Mouse (Mus musculus) kidney, embryonic 15.5 days (tissue): ENCODE measurements around the gene Zkscan1. TPM values are rescaled to one million over a fixed set of nuclear protein-coding genes. Genes with fewer than 3 reads are reported as not detected.
A peak's percentile ranks its signal among the peaks of the same experiment; 100 is the strongest.

Experiments used
- ATAC-seq: fragments of 200-750 bp; cut with Nextera tagmentation; replicated peaks from 2 replicates; pipeline ENCODE4 v1.8.0; 2017; ENCODE audit warnings: moderate TSS enrichment; ENCODE audit not compliant: low FRiP score
- H3K27ac ChIP-seq: fragments of 300-500 bp; sonication (generic); 2 replicates; pipeline ENCODE4 v1.5.1; 2015; ENCODE audit warnings: mild to moderate bottlenecking, inconsistent platforms
- H3K27me3 ChIP-seq: fragments of 300-500 bp; sonication (generic); 2 replicates; pipeline ENCODE4 v1.6.1; 2015; ENCODE audit warnings: inconsistent platforms
- H3K36me3 ChIP-seq: fragments of 300-500 bp; sonication (generic); 2 replicates; pipeline ENCODE4 v1.6.1; 2015; ENCODE audit warnings: inconsistent platforms
- H3K4me1 ChIP-seq: fragments of 300-500 bp; sonication (generic); 2 replicates; pipeline ENCODE4 v1.6.1; 2015; ENCODE audit warnings: inconsistent platforms
- H3K4me2 ChIP-seq: fragments of 300-500 bp; sonication (generic); 2 replicates; pipeline ENCODE4 v1.6.1; 2015; ENCODE audit warnings: moderate library complexity, mild to moderate bottlenecking, inconsistent platforms
- H3K4me3 ChIP-seq: fragments of 300-500 bp; sonication (generic); replicated peaks from 2 replicates; pipeline ENCODE4 v1.5.1; 2015; ENCODE audit warnings: mild to moderate bottlenecking, inconsistent platforms
- H3K9ac ChIP-seq: fragments of 300-500 bp; sonication (generic); 2 replicates; pipeline ENCODE4 v1.6.1; 2015; ENCODE audit warnings: mild to moderate bottlenecking, inconsistent platforms
- H3K9me3 ChIP-seq: fragments of 300-500 bp; sonication (generic); replicated peaks from 2 replicates; pipeline ENCODE4 v1.6.1; 2016; ENCODE audit warnings: inconsistent platforms
- WGBS: fragments of 180-500 bp; shearing (Covaris S2); methylation state at CpG from one replicate; pipeline ENCODE4 v1.1.7; 2015; ENCODE audit warnings: mixed read lengths; 5-methylcytosine and 5-hydroxymethylcytosine counted together
- polyA plus RNA-seq: library from polyadenylated mRNA; unstranded; fragments of >200 nt; fragmentation: Nextera tagmentation; extraction: Ambion mirVana; gene quantifications from 2 replicates; pipeline ENCODE4 v1.2.1, GENCODE M21; 2015

Gene Zkscan1
- polyA plus RNA-seq, 1 experiment from 2014 or later = 23.5 TPM

DNA sequence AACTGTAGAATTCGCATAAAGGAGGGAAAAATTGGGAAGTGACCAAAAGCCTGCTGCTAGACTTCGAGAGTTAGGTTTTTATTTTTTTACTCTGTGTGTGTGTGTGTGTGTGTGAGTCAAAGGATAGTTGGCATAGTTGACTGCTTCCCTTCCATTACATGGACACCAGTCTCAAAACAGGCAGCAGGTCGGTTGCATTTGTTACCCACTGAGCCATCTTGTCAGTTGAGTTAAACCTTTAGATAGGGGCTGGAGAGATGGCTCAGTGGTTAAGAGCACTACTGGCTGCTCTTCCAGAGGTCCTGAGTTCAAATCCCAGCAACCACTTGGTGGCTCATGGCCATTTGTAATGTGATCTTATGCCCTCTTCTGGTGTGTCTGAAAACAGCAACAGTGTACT lies 33.2 kb downstream of the Zkscan1 start:
- no peak for ATAC-seq
- WGBS = 51% methylated on average over 3 of the region's 3 CpGs
- Histone ChIP-seq H3K4me3 (peak overlapping the region; percentile 81), H3K4me1 (peaks cover 15% of the 10 kb centered on the region), H3K36me3 (peaks cover 30% of the 10 kb centered on the region), H3K27ac (peak overlapping the region; percentile 98; the same call in 1 of the 2 replicates), H3K4me2 (peak overlapping the region; percentile 64), H3K9me3 (no peaks in the 10 kb centered on the region), H3K27me3 (no peaks in the 10 kb centered on the region), H3K9ac (peak overlapping the region; percentile 77; the same call in 1 of the 2 replicates)

GRCm38 (mm10) chr5:138132425-138133064 lies 47.7 kb downstream of the Zkscan1 start:
- Histone ChIP-seq H3K36me3 (peaks cover 74% of the 10 kb centered on the region), H3K9ac (no peak overlapping the region), H3K4me1 (no peaks in the 10 kb centered on the region), H3K27me3 (no peaks in the 10 kb centered on the region), H3K27ac (no peak overlapping the region), H3K9me3 (no peaks in the 10 kb centered on the region), H3K4me3 (no peak overlapping the region), H3K4me2 (no peak overlapping the region)
- ATAC-seq = no peak
- WGBS = 55% methylated on average over 5 of the region's 5 CpGs

GRCm38 (mm10) chr5:138137257-138137656 lies 52.4 kb downstream of the Zkscan1 start:
- Histone ChIP-seq H3K27me3 (no peaks in the 10 kb centered on the region), H3K4me3 (no peak overlapping the region), H3K36me3 (peaks cover 41% of the 10 kb centered on the region), H3K4me2 (no peak overlapping the region), H3K9me3 (no peaks in the 10 kb centered on the region), H3K4me1 (no peaks in the 10 kb centered on the region), H3K27ac (no peak overlapping the region), H3K9ac (no peak overlapping the region)
- WGBS = 70% methylated on average over 4 of the region's 4 CpGs
- ATAC-seq = no peak

DNA sequence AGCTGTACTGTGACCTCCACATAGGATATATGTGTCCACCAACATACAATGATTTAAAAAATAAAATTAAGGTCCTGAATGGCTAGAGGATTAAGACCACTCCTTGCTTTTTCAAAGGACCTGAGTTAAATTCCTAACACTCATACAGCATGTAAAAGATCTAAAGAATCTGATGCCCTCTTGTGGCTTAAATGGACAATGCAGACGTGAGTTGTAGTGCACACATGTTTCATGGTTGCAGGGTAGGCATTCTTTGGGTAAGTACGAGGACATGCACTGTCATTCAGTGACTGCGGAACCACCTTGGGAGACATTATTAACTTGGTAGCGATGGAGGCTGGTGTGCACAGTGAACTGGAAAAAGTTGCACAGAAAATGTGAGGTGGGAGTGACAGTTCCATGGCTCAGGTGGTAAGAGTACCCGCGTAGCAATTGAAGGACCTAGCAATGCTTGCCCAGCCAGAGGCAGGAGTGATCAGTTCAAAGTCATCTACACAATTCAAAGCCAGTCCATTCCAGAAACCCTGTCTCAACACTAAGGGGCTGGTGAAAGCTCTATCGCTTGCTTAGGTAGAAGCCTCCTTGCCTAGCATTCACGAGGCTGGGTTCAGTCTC lies 53.2 kb downstream of the Zkscan1 start:
- ATAC-seq = no peak
- 57% methylated on average over 8 of the region's 8 CpGs for WGBS

GRCm38 (mm10) chr5:138138585-138138984 lies 53.7 kb downstream of the Zkscan1 start:
- ATAC-seq = no peak
- Histone ChIP-seq H3K27me3 (no peaks in the 10 kb centered on the region), H3K4me1 (no peaks in the 10 kb centered on the region), H3K36me3 (peaks cover 38% of the 10 kb centered on the region), H3K9ac (no peak overlapping the region), H3K4me2 (no peak overlapping the region), H3K27ac (no peak overlapping the region), H3K4me3 (no peak overlapping the region), H3K9me3 (no peaks in the 10 kb centered on the region)
- WGBS = 67% methylated on average over 4 of the region's 4 CpGs

More for the DNA sequence above, 53.2 kb downstream of the Zkscan1 start:
- Histone ChIP-seq H3K4me1 (no peaks in the 10 kb centered on the region), H3K4me2 (no peak overlapping the region), H3K4me3 (no peak overlapping the region), H3K27ac (no peak overlapping the region), H3K9ac (no peak overlapping the region), H3K36me3 (peaks cover 38% of the 10 kb centered on the region), H3K9me3 (no peaks in the 10 kb centered on the region), H3K27me3 (no peaks in the 10 kb centered on the region)

- peaks cover 12% of the 10 kb centered on the region for H3K4me1 ChIP-seq
- 0 out of 2 replicates have a peak overlapping the region, but pooled peaks have one; percentile 93 for H3K27ac ChIP-seq
- H3K4me2 ChIP-seq = peak overlapping the region; percentile 72
- H3K9ac ChIP-seq = peak overlapping the region; percentile 91
- H3K27me3 ChIP-seq = no peaks in the 10 kb centered on the region
- 87% methylated on average over 3 of the region's 3 CpGs for WGBS
- H3K4me3 ChIP-seq = peak overlapping the region; percentile 86
- ATAC-seq = no peak
- no peaks in the 10 kb centered on the region for H3K9me3 ChIP-seq
- H3K36me3 ChIP-seq = peaks cover 32% of the 10 kb centered on the region
These were observed 69.5 kb downstream of the Zkscan1 start for GRCm38 (mm10) chr5:138154390-138154789.

- no peaks in the 10 kb centered on the region for H3K9me3 ChIP-seq
- H3K4me2 ChIP-seq = peak within 1 kb of the TSS; percentile 72
- peak; percentile 97 for ATAC-seq
- peaks cover 16% of the 10 kb centered on the region for H3K4me1 ChIP-seq
- H3K27ac ChIP-seq = peak within 1 kb of the TSS; percentile 93
- peak within 1 kb of the TSS; percentile 86 for H3K4me3 ChIP-seq
- peak within 1 kb of the TSS; percentile 91 for H3K9ac ChIP-seq
- no peaks in the 10 kb centered on the region for H3K27me3 ChIP-seq
- H3K36me3 ChIP-seq = peaks cover 26% of the 10 kb centered on the region
- WGBS = under 1% methylated on average over 31 of the region's 31 CpGs
These were observed 70.6 kb downstream of the Zkscan1 start, which contains the start of gene Zfp113 for GRCm38 (mm10) chr5:138155443-138155976. TSS of gene Zfp113 (minus strand) at chr5:138155744.

Other genes with a start within 250 kb of the Zkscan1 start
- 1.3 and 2.4 TPM in 2 replicates for gene Pilra, start 248.8 kb upstream of the Zkscan1 start, polyA plus RNA-seq
- 0.33 and 0.66 TPM in 2 replicates for gene Pilrb1, start 227.0 kb upstream of the Zkscan1 start, polyA plus RNA-seq
- 0.54 and 1.1 TPM in 2 replicates for gene Pilrb2, start 213.3 kb upstream of the Zkscan1 start, polyA plus RNA-seq
- 0.06 and 0.10 TPM in 2 replicates for gene Cyp3a13, start 163.5 kb upstream of the Zkscan1 start, polyA plus RNA-seq
- 0.05 TPM in 1 of 2 replicates, not detected in the other for gene Gjc3, start 122.0 kb upstream of the Zkscan1 start, polyA plus RNA-seq
- gene Azgp1, start 103.6 kb upstream of the Zkscan1 start, polyA plus RNA-seq = not detected in 2 replicates
- gene Smok3a, start 63.8 kb upstream of the Zkscan1 start, polyA plus RNA-seq = not detected in 2 replicates
- gene Smok3b, start 63.7 kb upstream of the Zkscan1 start, polyA plus RNA-seq = not detected in 2 replicates
- not detected in 2 replicates for gene Smok3c, start 31.9 kb upstream of the Zkscan1 start, polyA plus RNA-seq
- 61.4 and 64.6 TPM in 2 replicates for gene Zscan21, start 31.8 kb downstream of the Zkscan1 start, polyA plus RNA-seq
- 23.2 and 26.4 TPM in 2 replicates for gene Zfp113, start 70.7 kb downstream of the Zkscan1 start, polyA plus RNA-seq
- 306 and 316 TPM in 2 replicates for gene Cops6, start 76.0 kb downstream of the Zkscan1 start, polyA plus RNA-seq
- 24.2 and 28.2 TPM in 2 replicates for gene Ap4m1, start 86.9 kb downstream of the Zkscan1 start, polyA plus RNA-seq
- gene Mcm7, start 87.3 kb downstream of the Zkscan1 start, polyA plus RNA-seq = 211 and 225 TPM in 2 replicates
- 102 and 109 TPM in 2 replicates for gene Taf6, start 102.4 kb downstream of the Zkscan1 start, polyA plus RNA-seq
- 61.9 and 62.9 TPM in 2 replicates for gene Cnpy4, start 102.4 kb downstream of the Zkscan1 start, polyA plus RNA-seq
- gene Mblac1, start 109.2 kb downstream of the Zkscan1 start, polyA plus RNA-seq = 8.4 and 10.5 TPM in 2 replicates
- not detected in 2 replicates for gene Nxpe5, start 140.8 kb downstream of the Zkscan1 start, polyA plus RNA-seq
- gene Lamtor4, start 170.4 kb downstream of the Zkscan1 start, polyA plus RNA-seq = 57.8 and 61.1 TPM in 2 replicates
- 5.9 and 6.5 TPM in 2 replicates for gene BC037034, start 178.9 kb downstream of the Zkscan1 start, polyA plus RNA-seq
- gene Gal3st4, start 187.8 kb downstream of the Zkscan1 start, polyA plus RNA-seq = 2.1 and 2.7 TPM in 2 replicates
- 0.08 and 0.22 TPM in 2 replicates for gene Gm43720, start 194.9 kb downstream of the Zkscan1 start, polyA plus RNA-seq
- 27.8 and 29.8 TPM in 2 replicates for gene Gpc2, start 194.9 kb downstream of the Zkscan1 start, polyA plus RNA-seq
- gene Stag3, start 195.2 kb downstream of the Zkscan1 start, polyA plus RNA-seq = 3.9 and 4.1 TPM in 2 replicates